Mouse (Mus musculus) cerebellum, adult 2 months (tissue): ENCODE data around the gene Sh3yl1.

Experiments
- CTCF ChIP-seq: fragments of 200-500 bp; IDR thresholded peaks from 2 replicates; pipeline ENCODE4 v1.5.1; 2011; ENCODE audit warnings: low read depth, mild to moderate bottlenecking, control low read depth, low read length, moderate library complexity, borderline replicate concordance; ENCODE audit not compliant: insufficient read depth
- POLR2A ChIP-seq: fragments of 200-500 bp; IDR thresholded peaks from 2 replicates; pipeline ENCODE4 v1.6.1; 2011; ENCODE audit warnings: low read length, control low read depth, borderline replicate concordance; ENCODE audit not compliant: insufficient read depth

DNA sequence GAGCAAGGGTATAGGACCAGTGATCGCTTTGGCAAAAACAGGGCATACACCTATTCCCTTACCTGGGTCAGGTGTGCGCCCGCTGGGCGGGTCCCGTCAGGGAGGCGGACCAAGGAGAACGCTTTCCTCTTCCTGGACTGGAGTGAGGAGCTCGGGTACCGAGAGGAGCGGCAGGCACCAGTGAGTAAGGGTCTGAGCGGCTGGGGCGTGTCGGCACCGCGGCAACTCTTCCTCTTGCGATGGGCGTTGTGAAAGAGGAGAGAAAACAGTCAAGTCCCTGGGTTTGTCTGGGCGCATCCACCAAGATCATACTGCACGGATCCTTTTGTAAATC lies 547 bp downstream of the Sh3yl1 start:
- no peak for TF ChIP-seq POLR2A
- TF ChIP-seq CTCF: no peak
